Mouse (Mus musculus): ENCODE results near the gene Hoxa4. TPM values are rescaled to one million over a fixed set of nuclear protein-coding genes. Genes with fewer than 3 reads are reported as not detected.

Hoxa4 gene
- total RNA-seq (2014; rRNA removed) = 0.22 TPM in 1 of 2 replicates, not detected in the other
- not detected in 2 replicates for polyA plus RNA-seq (2015; fragmentation: Nextera tagmentation; extraction: Ambion mirVana)

DNA sequence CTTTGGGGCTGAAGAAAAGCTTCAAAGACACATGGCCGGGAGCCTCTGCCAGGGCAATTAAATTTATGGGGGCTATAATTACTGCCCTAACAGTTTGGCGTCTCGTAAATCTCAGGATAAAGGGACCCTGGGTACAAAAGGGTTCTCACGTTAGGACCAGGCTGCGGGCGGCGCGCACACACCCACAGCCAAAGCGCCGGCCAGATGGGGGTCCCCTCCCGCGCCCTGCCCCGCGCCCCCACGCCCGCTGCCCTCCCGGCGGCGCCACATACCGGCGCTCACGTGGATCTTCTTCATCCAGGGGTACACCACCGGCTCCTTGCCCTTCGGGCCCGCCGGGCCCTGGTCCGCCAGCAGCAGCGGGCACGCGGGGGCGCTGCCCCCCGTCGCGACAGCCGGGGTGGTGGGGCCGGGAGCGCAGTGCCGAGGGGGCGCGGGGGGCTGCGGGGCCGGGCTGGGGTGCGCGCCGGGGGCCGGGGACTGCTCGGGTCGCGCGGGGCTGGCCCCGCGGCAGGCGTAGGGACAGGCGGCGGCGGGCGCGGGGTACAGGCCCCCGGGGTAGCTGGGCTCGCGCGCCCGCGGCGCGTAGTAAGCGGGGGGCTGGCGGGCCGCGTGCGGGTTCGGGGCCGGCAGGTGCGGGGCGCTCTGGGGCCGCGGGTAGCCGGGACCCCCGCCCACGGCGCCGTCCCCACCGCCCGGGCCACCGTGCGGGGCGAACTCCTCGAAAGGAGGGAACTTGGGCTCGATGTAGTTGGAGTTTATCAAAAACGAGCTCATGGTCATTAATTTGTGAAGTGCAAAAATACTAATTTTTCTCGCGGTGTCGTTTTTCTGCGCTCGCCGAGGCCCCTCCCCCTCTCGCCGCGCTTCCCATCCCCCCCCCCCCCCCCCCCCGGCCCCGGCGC lies at the start of gene Hoxa4:
Hoxa4 (minus strand) TSS at position 848 of the 905 bp plus-strand sequence.
- H3K4me2 ChIP-seq (ENCODE audit: low read depth, low read length, poor library complexity, severe bottlenecking) = peak within 1 kb of the TSS; percentile 39
- H3K27ac ChIP-seq (ENCODE audit: low read depth, low read length) = no peak within 1 kb of the TSS
- TF ChIP-seq CTCF (IDR thresholded peaks at IDR 0.05) = no peak
- no peaks in the 10 kb centered on the region for H3K4me1 ChIP-seq (ENCODE audit: insufficient read depth, low read length)
- H3K4me3 ChIP-seq (ENCODE audit: low read depth, low read length) = peak within 1 kb of the TSS; percentile 22
- peaks cover 94% of the 10 kb centered on the region for H3K27me3 ChIP-seq (ENCODE audit: insufficient read depth, low read length)
- no peak for DNase-seq (ENCODE audit: low spot score)
- H3K9ac ChIP-seq (replicated peaks; ENCODE audit: low read length, poor library complexity, severe bottlenecking) = no peak within 1 kb of the TSS
- WGBS = under 1% methylated on average over 35 of the region's 102 CpGs
- no peaks in the 10 kb centered on the region for H3K36me3 ChIP-seq (ENCODE audit: insufficient read depth, low read length)
- ATAC-seq (ENCODE audit: low FRiP score) = no peak
- H3K9me3 ChIP-seq (ENCODE audit: low read length) = no peaks in the 10 kb centered on the region

DNA sequence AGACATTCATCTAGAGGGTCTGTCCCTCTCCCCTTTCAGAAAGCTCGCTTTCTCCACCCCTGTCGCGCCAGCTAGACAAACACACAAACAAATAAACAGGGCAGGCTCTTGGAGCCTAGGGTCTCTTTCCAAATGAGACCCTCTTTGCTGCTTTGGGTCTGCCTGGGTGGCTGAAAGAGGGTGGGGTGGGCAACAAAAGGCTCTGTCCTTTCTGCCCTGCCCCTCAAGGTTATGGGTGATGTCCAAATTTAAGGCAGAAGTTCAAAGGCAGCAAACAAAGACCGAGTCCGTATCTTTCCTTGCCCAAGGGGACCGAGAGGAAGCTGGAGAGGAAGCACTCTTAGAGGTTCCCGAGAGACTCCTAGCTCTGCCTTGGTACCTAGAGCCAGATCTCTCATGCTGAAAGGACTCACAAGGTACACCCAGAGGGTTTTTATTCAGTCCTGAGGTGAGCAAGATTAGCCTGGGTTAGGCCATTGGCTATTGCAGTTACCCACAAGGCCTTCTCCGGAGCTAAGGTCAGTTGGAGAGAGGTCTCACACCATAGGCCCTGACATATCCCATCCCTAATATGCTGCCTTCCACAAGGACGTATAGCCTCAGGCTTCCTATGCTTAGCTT lies 49.6 kb upstream of the Hoxa4 start:
- ATAC-seq (ENCODE audit: low FRiP score) = no peak
- no peak for TF ChIP-seq CTCF (IDR thresholded peaks at IDR 0.05)
- Histone ChIP-seq H3K9me3 (ENCODE audit: low read length) (no peaks in the 10 kb centered on the region), H3K4me2 (ENCODE audit: low read depth, low read length, poor library complexity, severe bottlenecking) (no peak overlapping the region), H3K4me1 (ENCODE audit: insufficient read depth, low read length) (no peaks in the 10 kb centered on the region), H3K4me3 (ENCODE audit: low read depth, low read length) (no peak overlapping the region), H3K36me3 (ENCODE audit: insufficient read depth, low read length) (no peaks in the 10 kb centered on the region), H3K27ac (ENCODE audit: low read depth, low read length) (no peak overlapping the region), H3K27me3 (ENCODE audit: insufficient read depth, low read length) (peaks cover 94% of the 10 kb centered on the region), H3K9ac (replicated peaks; ENCODE audit: low read length, poor library complexity, severe bottlenecking) (no peak overlapping the region)
- DNase-seq (ENCODE audit: low spot score) = no peak
- 5% methylated on average over 9 of the region's 9 CpGs for WGBS

DNA sequence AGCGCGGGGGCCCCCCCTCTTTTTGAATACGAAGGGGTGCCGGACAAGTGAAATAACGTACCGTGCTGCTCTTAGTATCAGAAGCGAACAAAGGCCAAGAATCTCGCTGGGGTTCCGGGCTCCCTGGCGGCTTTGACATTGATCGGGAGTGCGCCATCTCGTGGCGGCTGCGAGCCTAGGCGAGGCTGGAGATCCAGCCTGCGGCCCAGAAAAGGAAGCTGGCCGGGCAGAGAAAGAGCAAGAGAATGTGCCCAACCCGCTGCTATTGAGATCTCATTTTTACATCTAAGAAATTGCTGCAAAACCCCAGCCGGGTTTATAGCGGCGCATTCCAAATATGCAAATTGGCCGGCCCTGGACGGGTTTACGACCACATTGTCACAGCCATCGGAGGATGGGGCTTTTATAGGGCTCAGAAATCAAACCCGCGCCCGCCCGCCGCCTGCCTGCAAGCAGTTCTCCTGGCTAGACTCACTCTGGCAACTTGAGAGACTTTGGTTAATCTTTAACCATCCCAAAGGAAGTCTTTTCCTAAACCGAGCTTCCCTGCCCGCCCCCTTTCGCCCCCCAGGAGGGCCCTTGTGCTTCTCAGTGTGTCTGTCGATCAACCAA lies 48.9 kb upstream of the Hoxa4 start, which contains the start of gene Hoxa10:
Hoxa10 (minus strand) TSS at position 466 of the 612 bp plus-strand sequence.
- H3K4me3 ChIP-seq (ENCODE audit: low read depth, low read length) = no peak within 1 kb of the TSS
- no peak within 1 kb of the TSS for H3K9ac ChIP-seq (replicated peaks; ENCODE audit: low read length, poor library complexity, severe bottlenecking)
- H3K9me3 ChIP-seq (ENCODE audit: low read length) = no peaks in the 10 kb centered on the region
- peak; percentile 69 for TF ChIP-seq CTCF (IDR thresholded peaks at IDR 0.05)
- H3K4me1 ChIP-seq (ENCODE audit: insufficient read depth, low read length) = no peaks in the 10 kb centered on the region
- H3K4me2 ChIP-seq (ENCODE audit: low read depth, low read length, poor library complexity, severe bottlenecking) = no peak within 1 kb of the TSS
- H3K27me3 ChIP-seq (ENCODE audit: insufficient read depth, low read length) = peaks cover 94% of the 10 kb centered on the region
- ATAC-seq (ENCODE audit: low FRiP score) (no peak), DNase-seq (ENCODE audit: low spot score) (peak; percentile 54)
- H3K36me3 ChIP-seq (ENCODE audit: insufficient read depth, low read length) = no peaks in the 10 kb centered on the region
- 1% methylated on average over 35 of the region's 35 CpGs for WGBS
- H3K27ac ChIP-seq (ENCODE audit: low read depth, low read length) = no peak within 1 kb of the TSS

DNA sequence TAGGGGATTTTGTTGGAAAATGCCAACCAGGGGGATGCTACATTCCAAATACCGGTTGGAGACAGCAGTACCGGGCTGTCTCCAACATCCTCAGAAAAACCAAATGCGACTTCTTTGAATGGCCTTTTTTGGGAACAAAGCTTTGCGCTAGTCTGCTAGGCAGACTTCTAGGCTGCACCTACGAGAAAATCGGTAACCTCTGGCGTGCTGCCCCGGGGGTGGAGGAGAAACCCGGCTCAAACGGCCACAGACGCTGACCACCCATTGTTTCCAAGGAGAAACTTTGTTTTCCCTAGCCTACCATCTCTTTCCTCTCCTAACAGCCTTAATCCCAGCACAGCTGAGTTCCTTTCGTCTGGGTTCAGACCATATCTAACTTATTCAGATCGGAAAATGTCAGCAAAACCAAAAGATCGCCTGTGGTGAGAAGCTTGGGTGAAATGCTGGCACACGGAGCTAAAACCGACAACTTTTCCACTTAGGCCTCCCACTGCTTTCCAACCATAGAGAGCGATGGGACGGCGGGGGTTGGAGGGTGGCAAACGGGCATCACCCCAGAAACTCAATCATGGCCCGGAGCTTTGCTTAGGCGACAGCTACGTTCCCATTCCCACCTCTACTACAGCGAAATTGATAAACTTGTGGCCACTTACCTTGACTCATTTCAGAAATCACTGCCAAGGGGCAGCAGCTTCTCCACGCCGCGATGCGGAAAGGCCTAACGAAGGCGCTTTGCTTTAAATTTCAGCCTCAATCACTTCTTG lies 48.3 kb upstream of the Hoxa4 start:
- no peak for DNase-seq (ENCODE audit: low spot score)
- 2% methylated on average over 30 of the region's 30 CpGs for WGBS
- H3K9me3 ChIP-seq (ENCODE audit: low read length) = no peaks in the 10 kb centered on the region
- ATAC-seq (ENCODE audit: low FRiP score) = no peak
- no peaks in the 10 kb centered on the region for H3K36me3 ChIP-seq (ENCODE audit: insufficient read depth, low read length)
- H3K27ac ChIP-seq (ENCODE audit: low read depth, low read length) = no peak overlapping the region
- H3K9ac ChIP-seq (replicated peaks; ENCODE audit: low read length, poor library complexity, severe bottlenecking) = no peak overlapping the region
- H3K27me3 ChIP-seq (ENCODE audit: insufficient read depth, low read length) = peaks cover 95% of the 10 kb centered on the region
- no peak for TF ChIP-seq CTCF (IDR thresholded peaks at IDR 0.05)
- H3K4me1 ChIP-seq (ENCODE audit: insufficient read depth, low read length) = no peaks in the 10 kb centered on the region
- H3K4me2 ChIP-seq (ENCODE audit: low read depth, low read length, poor library complexity, severe bottlenecking) = no peak overlapping the region
- no peak overlapping the region for H3K4me3 ChIP-seq (ENCODE audit: low read depth, low read length)

DNA sequence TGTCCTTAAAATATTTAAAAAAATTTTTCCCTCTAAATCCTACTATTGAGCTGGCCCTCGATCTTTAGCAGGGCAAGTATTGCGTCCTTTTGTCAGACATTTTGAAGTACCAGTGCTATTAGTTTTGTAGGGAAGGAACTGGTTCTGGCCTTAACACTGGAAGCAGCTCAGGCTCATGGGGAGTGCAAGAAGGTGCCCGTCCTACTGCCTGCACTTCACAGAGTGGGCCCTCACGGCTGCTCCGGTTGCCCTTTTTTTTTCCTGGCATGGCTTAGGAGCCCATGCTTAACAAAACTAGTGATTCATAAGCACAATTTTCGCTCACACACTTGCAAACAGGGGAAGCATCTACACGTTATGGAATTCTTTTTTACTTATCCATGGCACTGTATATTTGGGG lies 47.4 kb upstream of the Hoxa4 start:
- no peak overlapping the region for H3K4me2 ChIP-seq (ENCODE audit: low read depth, low read length, poor library complexity, severe bottlenecking)
- no peak for ATAC-seq (ENCODE audit: low FRiP score)
- WGBS = 1% methylated on average over 7 of the region's 7 CpGs
- H3K27ac ChIP-seq (ENCODE audit: low read depth, low read length) = no peak overlapping the region
- H3K4me3 ChIP-seq (ENCODE audit: low read depth, low read length) = no peak overlapping the region
- no peak overlapping the region for H3K9ac ChIP-seq (replicated peaks; ENCODE audit: low read length, poor library complexity, severe bottlenecking)
- TF ChIP-seq CTCF (IDR thresholded peaks at IDR 0.05) = no peak
- H3K27me3 ChIP-seq (ENCODE audit: insufficient read depth, low read length) = peaks cover 97% of the 10 kb centered on the region
- no peak for DNase-seq (ENCODE audit: low spot score)
- H3K4me1 ChIP-seq (ENCODE audit: insufficient read depth, low read length) = no peaks in the 10 kb centered on the region
- no peaks in the 10 kb centered on the region for H3K36me3 ChIP-seq (ENCODE audit: insufficient read depth, low read length)
- no peaks in the 10 kb centered on the region for H3K9me3 ChIP-seq (ENCODE audit: low read length)

Measured in midbrain, postnatal 0 days (tissue).